Mouse (Mus musculus) intestine, embryonic 16.5 days (tissue): ENCODE results near the gene Vmn1r143. TPM values are rescaled to one million over a fixed set of nuclear protein-coding genes. Genes with fewer than 3 reads are reported as not detected.
"Not testable (repeated sequence)": the region's sequence is repeated elsewhere in the genome, so short reads cannot be mapped to it uniquely, and the experiment has no call there.

ENCODE experiments used
- ATAC-seq: fragments of 200-750 bp; cut with Nextera tagmentation; 2 replicates; pipeline ENCODE4 v1.8.0; 2017; ENCODE audit warnings: moderate TSS enrichment, moderate library complexity
- H3K27ac ChIP-seq: fragments of 300-500 bp; sonication (generic); 2 replicates; pipeline ENCODE4 v1.5.1; 2014; ENCODE audit warnings: mild to moderate bottlenecking, low read length
- H3K27me3 ChIP-seq: fragments of 300-500 bp; sonication (generic); replicated peaks from 2 replicates; pipeline ENCODE4 v1.6.1; 2014; ENCODE audit warnings: low read length, control low read depth, mixed read lengths; ENCODE audit not compliant: control insufficient read depth, insufficient read depth
- H3K36me3 ChIP-seq: fragments of 300-500 bp; sonication (generic); 2 replicates; pipeline ENCODE4 v1.6.1; 2014; ENCODE audit warnings: low read length, control low read depth; ENCODE audit not compliant: control insufficient read depth, insufficient read depth
- H3K4me1 ChIP-seq: fragments of 300-500 bp; sonication (generic); 2 replicates; pipeline ENCODE4 v1.6.1; 2014; ENCODE audit warnings: low read length, control low read depth, mixed read lengths; ENCODE audit not compliant: control insufficient read depth, insufficient read depth
- H3K4me2 ChIP-seq: fragments of 300-500 bp; sonication (generic); 2 replicates; pipeline ENCODE4 v1.6.1; 2014; ENCODE audit warnings: low read depth, low read length, control low read depth
- H3K4me3 ChIP-seq: fragments of 300-500 bp; sonication (generic); 2 replicates; pipeline ENCODE4 v1.5.1; 2014; ENCODE audit warnings: mild to moderate bottlenecking, low read length
- H3K9ac ChIP-seq: fragments of 300-500 bp; sonication (generic); 2 replicates; pipeline ENCODE4 v1.6.1; 2014; ENCODE audit warnings: low read depth, low read length
- H3K9me3 ChIP-seq: fragments of 300-500 bp; sonication (generic); 2 replicates; pipeline ENCODE4 v1.6.1; 2016; ENCODE audit warnings: low read length, control low read depth; ENCODE audit not compliant: control insufficient read depth
- WGBS: fragments of 180-500 bp; shearing (Covaris S2); extraction: QIAGEN DNeasy Blood & Tissue Kit; methylation state at CpG from one replicate; pipeline ENCODE4 v1.1.7; 2014; 5-methylcytosine and 5-hydroxymethylcytosine counted together
- polyA plus RNA-seq: library from polyadenylated mRNA; unstranded; fragments of >200 nt; fragmentation: Nextera tagmentation; extraction: Ambion mirVana; gene quantifications from 2 replicates; pipeline ENCODE4 v1.2.1, GENCODE M21; 2015

Vmn1r143 gene
- not detected in 2 replicates for polyA plus RNA-seq

DNA sequence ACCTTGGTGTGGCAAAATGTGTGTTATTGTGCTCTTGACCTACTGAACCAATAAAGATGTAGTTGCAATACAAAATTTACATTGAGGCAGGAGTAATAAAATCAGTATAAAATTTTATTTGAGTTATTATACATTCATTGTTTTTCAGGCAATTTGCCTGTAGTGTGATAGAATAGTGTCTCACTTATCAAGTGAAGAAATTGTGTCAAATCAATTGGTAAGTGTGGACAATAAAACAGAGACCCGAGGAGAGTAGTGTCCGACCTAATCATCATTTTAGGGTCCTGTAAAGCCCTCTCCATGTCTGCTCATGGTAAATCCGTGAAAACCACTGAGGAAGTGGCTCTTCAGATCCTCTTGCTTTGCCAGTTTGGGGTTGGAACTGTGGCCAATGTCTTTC is at the start of gene Vmn1r143:
Gene Vmn1r143, plus strand, starts transcription at position 301 of the 400 bp plus-strand sequence.
- WGBS: no CpG with 5 or more reads among the region's 3 CpGs
- H3K27me3 ChIP-seq, H3K27ac ChIP-seq, H3K36me3 ChIP-seq, H3K4me2 ChIP-seq, H3K4me3 ChIP-seq, ATAC-seq, H3K9me3 ChIP-seq, H3K9ac ChIP-seq, H3K4me1 ChIP-seq: not testable (repeated sequence)

DNA sequence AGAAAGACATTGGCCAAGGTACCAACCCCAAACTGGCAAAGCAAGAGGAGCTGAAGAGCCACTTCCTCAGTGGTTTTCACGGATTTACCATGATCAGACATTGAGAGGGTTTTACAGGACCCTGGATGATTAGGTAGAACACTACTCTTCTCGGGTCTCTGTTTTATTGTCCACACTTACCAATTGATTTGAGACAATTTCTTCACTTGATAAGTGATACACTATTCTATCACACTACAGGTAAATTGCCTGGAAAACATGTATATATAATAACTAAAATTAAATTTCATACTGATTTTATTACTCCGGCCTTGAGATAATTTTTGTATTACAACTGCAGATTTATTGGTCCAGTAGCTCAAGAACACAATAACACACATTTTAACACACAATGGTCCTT is 25.2 kb upstream of the Vmn1r143 start, which contains the start of gene Vmn1r142:
Gene Vmn1r142, minus strand, starts transcription at position 101 of the 400 bp plus-strand sequence.
- H3K4me2 ChIP-seq, H3K27me3 ChIP-seq, ATAC-seq, H3K27ac ChIP-seq, H3K4me1 ChIP-seq, H3K36me3 ChIP-seq, H3K4me3 ChIP-seq, H3K9ac ChIP-seq, H3K9me3 ChIP-seq: not testable (repeated sequence)
- no CpG with 5 or more reads among the region's 3 CpGs for WGBS

DNA sequence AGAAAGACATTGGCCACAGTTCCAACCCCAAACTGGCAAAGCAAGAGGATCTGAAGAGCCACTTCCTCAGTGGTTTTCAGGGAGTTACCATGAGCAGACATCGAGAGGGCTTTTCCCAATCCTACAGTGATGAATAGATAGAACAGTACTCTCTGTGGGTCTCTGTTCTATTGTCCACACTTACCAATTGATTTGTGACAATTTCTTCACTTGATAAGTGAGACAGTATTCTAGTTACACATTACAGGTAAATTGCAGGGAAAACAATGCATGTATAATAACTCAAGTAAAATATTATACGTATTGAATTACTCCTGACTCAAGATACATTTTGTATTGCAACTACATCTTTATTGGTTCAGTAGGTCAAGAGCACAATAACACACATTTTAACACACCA is 12.0 kb downstream of the Vmn1r143 start, which contains the start of gene Gm8653:
Gene Gm8653, minus strand, starts transcription at position 101 of the 400 bp plus-strand sequence.
- ATAC-seq, H3K27ac ChIP-seq, H3K9me3 ChIP-seq, H3K27me3 ChIP-seq, H3K4me1 ChIP-seq, H3K4me3 ChIP-seq, H3K36me3 ChIP-seq, H3K9ac ChIP-seq, H3K4me2 ChIP-seq: not testable (repeated sequence)
- WGBS: no CpG with 5 or more reads among the region's 2 CpGs

DNA sequence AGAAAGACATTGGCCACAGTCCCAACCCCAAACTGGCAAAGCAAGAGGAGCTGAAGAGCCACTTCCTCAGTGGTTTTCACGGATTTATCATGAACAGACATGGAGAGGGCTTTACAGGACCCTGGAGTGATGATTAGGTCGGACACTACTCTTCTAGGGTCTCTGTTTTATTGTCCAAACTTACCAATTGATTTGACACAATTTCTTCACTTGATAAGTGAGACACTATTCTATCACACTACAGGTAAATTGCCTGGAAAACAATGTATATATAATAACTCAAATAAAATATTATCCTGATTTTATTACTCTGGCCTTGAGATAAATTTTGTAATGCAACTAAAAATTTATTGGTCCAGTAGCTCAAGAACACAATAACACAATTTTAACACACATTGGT is 40.2 kb downstream of the Vmn1r143 start, which contains the start of gene Gm8453:
Gene Gm8453, minus strand, starts transcription at position 101 of the 400 bp plus-strand sequence.
- H3K4me3 ChIP-seq, H3K27me3 ChIP-seq, H3K4me2 ChIP-seq, H3K4me1 ChIP-seq, H3K9me3 ChIP-seq, H3K36me3 ChIP-seq, H3K27ac ChIP-seq, ATAC-seq, H3K9ac ChIP-seq: not testable (repeated sequence)
- WGBS: 21% methylated on average over 1 of the region's 2 CpGs

Other genes with a start within 250 kb of the Vmn1r143 start
- gene Vmn1r137, start 194.8 kb upstream of the Vmn1r143 start, polyA plus RNA-seq: not detected in 2 replicates
- not detected in 2 replicates for gene Vmn1r138, start 160.5 kb upstream of the Vmn1r143 start, polyA plus RNA-seq
- gene Gm6176, start 133.1 kb upstream of the Vmn1r143 start, polyA plus RNA-seq: not detected in 2 replicates
- not detected in 2 replicates for gene Vmn1r139, start 120.3 kb upstream of the Vmn1r143 start, polyA plus RNA-seq
- not detected in 2 replicates for gene Gm16451, start 71.1 kb upstream of the Vmn1r143 start, polyA plus RNA-seq
- gene Gm10666, start 54.6 kb upstream of the Vmn1r143 start, polyA plus RNA-seq: not detected in 2 replicates
- gene Vmn1r142, start 25.3 kb upstream of the Vmn1r143 start, polyA plus RNA-seq: not detected in 2 replicates
- gene Gm8653, start 11.9 kb downstream of the Vmn1r143 start, polyA plus RNA-seq: not detected in 2 replicates
- not detected in 2 replicates for gene Gm8453, start 40.1 kb downstream of the Vmn1r143 start, polyA plus RNA-seq
- not detected in 2 replicates for gene Gm4187, start 140.3 kb downstream of the Vmn1r143 start, polyA plus RNA-seq
- not detected in 2 replicates for gene Gm8660, start 181.7 kb downstream of the Vmn1r143 start, polyA plus RNA-seq
- gene Vmn1r148, start 224.2 kb downstream of the Vmn1r143 start, polyA plus RNA-seq: not detected in 2 replicates
- not detected in 2 replicates for gene Vmn1r149, start 248.9 kb downstream of the Vmn1r143 start, polyA plus RNA-seq